Mouse (Mus musculus) kidney, postnatal 14 days (tissue): ENCODE data around the gene Grk2.

Experiments
- DNase-seq: peaks from one replicate; pipeline ENCODE4 v3.0.0; 2022; ENCODE audit warnings: mixed read lengths

Gene Grk2

GRCm38 (mm10) chr19:4302936-4303639 is 2.9 kb downstream of the Grk2 start:
- no peak for DNase-seq

- peak; percentile 76 for DNase-seq
Measured at GRCm38 (mm10) chr19:4301735-4302651, 4.0 kb downstream of the Grk2 start.

GRCm38 (mm10) chr19:4300852-4301734 is 4.9 kb downstream of the Grk2 start:
- no peak for DNase-seq

DNA sequence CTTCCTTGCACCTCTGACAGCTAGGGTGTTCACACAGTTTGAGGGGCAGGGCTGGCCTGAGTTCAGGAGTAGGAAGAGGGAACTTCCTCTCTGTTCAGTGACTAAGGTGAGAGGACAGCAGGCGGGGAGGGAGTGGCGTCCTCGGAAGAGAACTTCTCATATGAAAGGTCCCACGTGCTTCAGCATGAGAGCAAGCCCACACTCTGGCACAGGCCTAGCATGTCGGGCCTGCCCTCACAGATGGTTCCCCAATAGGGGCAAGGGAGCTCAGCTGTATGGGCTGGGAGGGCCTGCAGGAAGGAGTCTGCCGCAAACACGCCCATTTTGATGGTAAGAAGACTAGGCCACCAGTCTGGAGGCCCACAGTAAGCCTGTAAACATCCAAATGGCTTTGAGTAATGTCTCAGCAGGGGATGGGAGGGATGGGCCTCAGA is 5.7 kb downstream of the Grk2 start:
- DNase-seq: no peak

- no peak for DNase-seq
Measured at GRCm38 (mm10) chr19:4299574-4300270, 6.3 kb downstream of the Grk2 start.

GRCm38 (mm10) chr19:4299126-4299525 is 6.9 kb downstream of the Grk2 start:
- no peak for DNase-seq

- DNase-seq: no peak
Measured at GRCm38 (mm10) chr19:4298322-4299121, 7.5 kb downstream of the Grk2 start.

GRCm38 (mm10) chr19:4297851-4298250 is 8.2 kb downstream of the Grk2 start:
- DNase-seq: no peak

DNA sequence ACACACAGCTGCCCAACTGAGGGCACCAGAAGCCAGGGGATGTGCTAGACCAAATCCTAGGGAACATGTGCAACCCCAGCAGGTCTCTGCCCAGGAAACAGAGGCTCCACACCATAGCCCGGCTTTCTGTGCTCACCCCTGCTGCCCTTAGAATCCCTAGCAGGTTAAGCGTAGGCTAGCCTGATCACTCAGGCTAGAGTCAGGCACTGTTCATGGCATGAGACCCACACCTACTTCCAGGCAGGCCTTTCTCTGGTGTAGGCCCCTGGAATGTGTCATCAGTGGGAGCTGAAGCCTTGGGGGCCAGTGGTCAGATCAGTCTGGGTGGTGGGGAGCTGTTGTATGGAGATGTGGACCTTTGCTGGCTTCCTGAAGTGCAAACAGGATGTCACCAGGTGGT is 9.4 kb downstream of the Grk2 start:
- no peak for DNase-seq

DNA sequence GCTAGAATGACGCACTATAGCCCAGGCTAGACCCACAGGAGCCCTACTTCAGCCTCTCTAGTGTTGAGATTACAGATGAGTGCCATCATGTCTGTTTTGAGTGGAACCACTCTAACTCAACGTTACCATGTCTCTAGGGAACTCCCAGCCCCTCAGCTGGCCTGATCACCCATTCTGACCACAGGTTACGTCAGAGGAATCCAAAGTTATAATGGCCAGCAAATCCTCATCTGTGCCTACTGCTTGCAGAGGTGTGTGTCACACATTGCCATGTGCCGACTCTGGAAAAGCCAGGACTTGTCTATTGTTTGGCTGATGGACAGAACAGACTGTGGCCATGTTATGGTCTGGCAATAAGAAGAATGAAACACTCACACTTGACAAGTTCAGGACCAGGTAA is 10.6 kb downstream of the Grk2 start:
- DNase-seq: no peak

GRCm38 (mm10) chr19:4294381-4295097 is 11.5 kb downstream of the Grk2 start:
- peak; percentile 81 for DNase-seq

DNA sequence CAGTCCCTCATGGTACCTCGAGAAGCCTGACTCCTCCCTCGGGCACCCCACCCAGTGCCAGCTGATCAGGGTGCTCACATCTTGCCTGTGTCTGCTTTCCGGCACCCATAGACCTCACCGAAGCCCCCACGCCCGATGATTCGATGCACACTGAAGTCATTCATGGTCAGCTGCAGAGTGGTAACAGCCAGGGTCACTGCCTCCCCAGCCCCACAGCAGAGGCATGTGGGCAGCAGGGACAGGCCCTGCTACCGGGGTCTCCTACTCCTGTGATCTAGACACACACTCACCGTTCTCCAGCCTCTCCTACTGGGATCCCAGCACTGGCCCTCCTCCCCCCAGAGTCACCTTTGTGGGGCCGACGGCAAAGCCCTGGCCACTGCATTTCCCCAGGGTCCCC is 14.9 kb downstream of the Grk2 start:
- DNase-seq: no peak

GRCm38 (mm10) chr19:4290749-4291148 is 15.3 kb downstream of the Grk2 start:
- no peak for DNase-seq

DNA sequence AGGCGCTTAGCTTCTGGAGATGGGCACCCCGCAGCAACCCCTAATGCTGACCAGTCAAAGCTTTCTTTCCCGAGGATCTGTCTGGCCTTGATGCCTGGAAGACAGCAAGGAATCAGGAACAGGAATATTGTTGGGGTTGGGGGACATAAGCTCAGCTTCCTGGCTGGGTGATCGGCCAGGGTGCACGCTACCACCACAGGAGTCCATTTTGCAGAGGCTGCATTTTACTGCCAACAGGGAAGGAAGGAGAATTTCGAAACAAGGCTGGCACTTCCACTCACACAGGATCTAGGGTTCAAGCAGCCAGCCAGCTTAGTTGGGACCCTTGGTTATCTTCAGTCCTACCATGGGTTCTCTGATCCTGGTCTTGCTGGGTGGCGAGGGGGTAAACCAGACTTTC is 22.4 kb downstream of the Grk2 start:
- DNase-seq: no peak

GRCm38 (mm10) chr19:4282898-4283553 is 23.0 kb downstream of the Grk2 start, which contains the start of gene Ankrd13d:
TSS of gene Ankrd13d (minus strand) at chr19:4283137.
- peak; percentile 91 for DNase-seq

- DNase-seq: no peak
Measured at GRCm38 (mm10) chr19:4280425-4280824, 25.6 kb downstream of the Grk2 start.

GRCm38 (mm10) chr19:4279487-4279886 is 26.5 kb downstream of the Grk2 start:
- DNase-seq: no peak

DNA sequence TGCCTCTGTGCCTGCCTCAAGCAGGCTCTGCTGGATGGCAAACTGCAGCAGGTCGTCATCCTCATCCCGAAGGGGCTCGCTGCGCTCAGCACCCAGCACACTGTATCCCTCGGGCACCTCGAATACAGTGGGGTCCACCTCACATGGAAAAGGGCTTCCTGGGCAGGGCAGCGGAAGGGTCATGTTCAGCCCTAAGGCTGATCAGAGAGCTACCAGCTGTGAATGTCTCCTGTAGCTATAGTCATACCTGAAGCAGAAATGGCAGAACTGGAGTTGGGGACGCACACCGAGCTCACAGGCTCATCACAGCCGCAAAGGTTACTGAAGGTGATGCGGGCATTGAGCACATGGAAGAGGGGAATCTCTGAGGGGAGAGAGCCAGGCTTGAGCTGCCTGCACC is 35.0 kb downstream of the Grk2 start:
- DNase-seq: no peak

DNA sequence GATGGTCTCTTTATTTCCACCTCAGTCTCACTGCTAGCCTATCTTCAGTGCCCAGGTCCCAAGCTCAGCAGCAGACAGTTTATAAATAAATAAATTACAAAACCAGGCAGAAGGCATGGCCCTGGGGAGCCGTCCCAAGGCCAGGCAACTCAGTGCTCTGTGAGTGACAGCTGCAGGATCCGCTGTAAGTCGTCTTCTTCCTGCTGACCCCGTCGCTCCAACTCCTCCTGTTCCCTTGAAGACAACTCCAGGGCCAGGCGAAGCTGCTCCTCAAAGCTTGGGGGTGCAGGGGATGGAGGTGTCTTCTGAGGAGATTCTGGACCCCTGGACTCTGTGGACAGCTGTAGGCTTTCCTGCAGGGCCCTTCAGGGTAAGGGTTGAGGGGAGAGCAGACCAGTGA is 35.8 kb downstream of the Grk2 start:
- no peak for DNase-seq
